Mouse (Mus musculus) MEL (cell line): ENCODE data around the gene 9930111J21Rik2.

Experiments
- CTCF ChIP-seq, 3 experiments: IDR thresholded peaks in 2 of 3; conservative IDR thresholded peaks in 1 of 3; 2 replicates each; pipeline ENCODE4 v1.5.1; 2011 to 2012; ENCODE audit warnings: low read length in 3 of 3, low read depth in 2 of 3, mild to moderate bottlenecking in 2 of 3, improper control_type of control experiment in 1 of 3, inconsistent platforms in 1 of 3, mixed read lengths in 1 of 3, moderate library complexity in 1 of 3; ENCODE audit not compliant: control insufficient read depth in 1 of 3, insufficient read depth in 1 of 3, poor library complexity in 1 of 3, severe bottlenecking in 1 of 3
- E2F4 ChIP-seq: IDR thresholded peaks from 2 replicates; pipeline ENCODE4 v1.6.1; 2011; ENCODE audit warnings: low read depth, low read length, improper control_type of control experiment, borderline replicate concordance
- ELF1 ChIP-seq: IDR thresholded peaks from 2 replicates; pipeline ENCODE4 v1.6.1; 2014; ENCODE audit warnings: low read depth, mild to moderate bottlenecking, inconsistent platforms, low read length, improper control_type of control experiment, moderate library complexity
- KAT2A ChIP-seq: conservative IDR thresholded peaks from 2 replicates; pipeline ENCODE4 v1.6.1; 2012; ENCODE audit warnings: low read depth, low read length, improper control_type of control experiment, inconsistent platforms
- MAX ChIP-seq: IDR thresholded peaks from 2 replicates; pipeline ENCODE4 v1.6.1; 2011; ENCODE audit warnings: low read length, improper control_type of control experiment
- NELFE ChIP-seq: IDR thresholded peaks from 2 replicates; pipeline ENCODE4 v1.6.1; 2011; ENCODE audit warnings: low read depth, low read length, improper control_type of control experiment
- POLR2AphosphoS2 ChIP-seq: IDR thresholded peaks from 2 replicates; pipeline ENCODE4 v1.6.1; 2011; ENCODE audit warnings: low read length, improper control_type of control experiment
- SMC3 ChIP-seq: IDR thresholded peaks from 2 replicates; pipeline ENCODE4 v1.6.1; 2011; ENCODE audit warnings: low read depth, low read length, improper control_type of control experiment

DNA sequence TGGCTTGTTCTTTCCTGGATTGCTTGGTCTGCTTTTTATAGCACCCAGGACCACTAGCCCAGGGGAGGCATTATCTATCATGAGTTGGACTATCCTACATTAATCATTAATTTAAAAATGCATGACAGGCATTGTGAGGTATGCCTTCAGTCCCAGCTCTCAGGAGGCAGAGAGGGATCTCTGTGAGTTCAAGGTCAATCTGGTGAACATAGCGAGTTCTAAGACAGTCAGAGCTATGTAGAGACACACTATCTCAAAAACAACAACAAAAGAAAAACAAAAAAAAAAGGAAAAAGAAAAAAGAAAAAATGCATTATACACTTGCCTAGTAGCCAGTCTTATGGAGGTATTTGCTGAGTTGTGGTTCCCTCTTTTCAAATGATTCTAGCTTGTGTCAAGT is 33.3 kb upstream of the 9930111J21Rik2 start:
- TF ChIP-seq E2F4 (no peak), CTCF (IDR thresholded peaks at IDR 0.05 in 2 of 3, conservative IDR thresholded peaks at IDR 0.05 in 1 of 3; ENCODE audit: control insufficient read depth in 1 of 3, insufficient read depth in 1 of 3, low read depth in 2 of 3, low read length in 3 of 3, poor library complexity in 1 of 3, severe bottlenecking in 1 of 3) (no peak), MAX (no peak), NELFE (peak; percentile 1; the same call in 1 of the 2 replicates), ELF1 (no peak), KAT2A (no peak), POLR2AphosphoS2 (no peak), SMC3 (no peak)
